Mouse (Mus musculus) embryonic facial prominence, embryonic 11.5 days (tissue): Measurements from ENCODE around the gene Btbd7. TPM values are rescaled to one million over a fixed set of nuclear protein-coding genes. Genes with fewer than 3 reads are reported as not detected.

Source experiments
- ATAC-seq: fragments of 200-750 bp; cut with Nextera tagmentation; replicated peaks from 2 replicates; pipeline ENCODE4 v1.8.0; 2017; ENCODE audit warnings: low read depth; ENCODE audit not compliant: insufficient number of reproducible peaks, low FRiP score, low TSS enrichment
- DNase-seq: peaks from one replicate; pipeline ENCODE4 v3.0.0-alpha.2; 2015; ENCODE audit warnings: low spot score
- H3K27ac ChIP-seq: fragments of 300-500 bp; sonication (generic); replicated peaks from 2 replicates; pipeline ENCODE4 v1.5.1; 2014; ENCODE audit warnings: mild to moderate bottlenecking, low read depth, low read length, control low read depth
- H3K27me3 ChIP-seq: fragments of 300-500 bp; sonication (generic); 2 replicates; pipeline ENCODE4 v1.6.1; 2014; ENCODE audit warnings: mild to moderate bottlenecking, low read length, moderate library complexity, mixed read lengths; ENCODE audit not compliant: control insufficient read depth, insufficient read depth
- H3K36me3 ChIP-seq: fragments of 300-500 bp; sonication (generic); replicated peaks from 2 replicates; pipeline ENCODE4 v1.6.1; 2014; ENCODE audit warnings: low read depth, mild to moderate bottlenecking, low read length, moderate library complexity, mixed read lengths; ENCODE audit not compliant: control insufficient read depth, insufficient read depth
- H3K4me1 ChIP-seq: fragments of 300-500 bp; sonication (generic); 2 replicates; pipeline ENCODE4 v1.6.1; 2014; ENCODE audit warnings: low read length, mixed read lengths; ENCODE audit not compliant: control insufficient read depth, insufficient read depth
- H3K4me2 ChIP-seq: fragments of 300-500 bp; sonication (generic); 2 replicates; pipeline ENCODE4 v1.6.1; 2014; ENCODE audit warnings: low read depth, mild to moderate bottlenecking, control low read depth, low read length, moderate library complexity
- H3K4me3 ChIP-seq: fragments of 300-500 bp; sonication (generic); 2 replicates; pipeline ENCODE4 v1.5.1; 2014; ENCODE audit warnings: low read depth, low read length, control low read depth
- H3K9ac ChIP-seq: fragments of 300-500 bp; sonication (generic); replicated peaks from 2 replicates; pipeline ENCODE4 v1.6.1; 2014; ENCODE audit warnings: mild to moderate bottlenecking, control low read depth, low read length
- H3K9me3 ChIP-seq: fragments of 300-500 bp; sonication (generic); replicated peaks from 2 replicates; pipeline ENCODE4 v1.6.1; 2016; ENCODE audit warnings: mild to moderate bottlenecking, low read length, inconsistent platforms, mixed read lengths; ENCODE audit not compliant: control insufficient read depth
- WGBS: fragments of 180-500 bp; shearing (Covaris S2); extraction: QIAGEN DNeasy Blood & Tissue Kit; methylation state at CpG from one replicate; pipeline ENCODE4 v1.1.7; 2014; 5-methylcytosine and 5-hydroxymethylcytosine counted together
- polyA plus RNA-seq: library from polyadenylated mRNA; unstranded; fragments of >200 nt; fragmentation: Nextera tagmentation; extraction: Ambion mirVana; gene quantifications from 2 replicates; pipeline ENCODE4 v1.2.1, GENCODE M21; 2014

Btbd7 gene
- polyA plus RNA-seq, 1 experiment from 2014 or later: 21.0 TPM

- ATAC-seq (peak; percentile 37), DNase-seq (no peak)
- peak overlapping the region; percentile 75 for H3K4me2 ChIP-seq
- no peaks in the 10 kb centered on the region for H3K9me3 ChIP-seq
- H3K9ac ChIP-seq: peak overlapping the region; percentile 82
- under 1% methylated on average over 33 of the region's 33 CpGs for WGBS
- H3K4me3 ChIP-seq: peak overlapping the region; percentile 78
- H3K4me1 ChIP-seq: peaks cover 3% of the 10 kb centered on the region; the same call in 1 of the 2 replicates
- H3K27me3 ChIP-seq: no peaks in the 10 kb centered on the region
- H3K27ac ChIP-seq: 0 out of 2 replicates have a peak overlapping the region, but pooled peaks have one; percentile 52
- H3K36me3 ChIP-seq: peaks cover under 1% of the 10 kb centered on the region; the same call in 1 of the 2 replicates
Measured at GRCm38 (mm10) chr12:102743036-102743588, 135.2 kb downstream of the Btbd7 start.

GRCm38 (mm10) chr12:102742056-102742455 lies 136.2 kb downstream of the Btbd7 start:
- Histone ChIP-seq H3K4me2 (no peak overlapping the region), H3K9me3 (no peaks in the 10 kb centered on the region), H3K27ac (no peak overlapping the region), H3K4me3 (no peak overlapping the region), H3K27me3 (no peaks in the 10 kb centered on the region), H3K9ac (no peak overlapping the region), H3K4me1 (peaks cover 3% of the 10 kb centered on the region; the same call in 1 of the 2 replicates), H3K36me3 (no peaks in the 10 kb centered on the region)
- ATAC-seq (no peak), DNase-seq (no peak)
- WGBS: 85% methylated on average over 7 of the region's 7 CpGs

- Histone ChIP-seq H3K4me1 (peaks cover 3% of the 10 kb centered on the region; the same call in 1 of the 2 replicates), H3K36me3 (no peaks in the 10 kb centered on the region), H3K27ac (no peak overlapping the region), H3K4me2 (no peak overlapping the region), H3K4me3 (no peak overlapping the region), H3K9ac (no peak overlapping the region), H3K9me3 (no peaks in the 10 kb centered on the region), H3K27me3 (no peaks in the 10 kb centered on the region)
- no peak for ATAC-seq
- DNase-seq: peak; percentile 37
- 68% methylated on average over 3 of the region's 3 CpGs for WGBS
Measured at GRCm38 (mm10) chr12:102740285-102740684, 138.0 kb downstream of the Btbd7 start.

DNA sequence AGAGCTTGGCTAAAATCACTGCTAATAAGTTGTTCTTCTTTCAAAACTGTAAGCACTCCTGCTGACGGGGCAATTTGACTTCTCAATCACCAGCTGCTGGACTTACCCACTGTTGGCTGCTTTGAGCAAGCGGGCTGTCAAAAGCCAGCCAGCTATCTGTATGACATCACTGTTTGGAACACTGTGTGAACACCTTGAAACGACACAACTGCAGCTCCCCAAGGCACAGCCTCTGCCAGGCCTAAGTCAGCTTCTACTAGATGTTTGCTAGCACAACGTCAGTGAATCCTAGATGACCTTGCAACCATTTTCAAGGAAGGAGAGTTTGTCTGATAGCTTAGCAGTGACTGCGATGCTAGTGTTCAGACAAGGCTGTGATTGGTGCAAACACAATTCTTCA lies 139.2 kb downstream of the Btbd7 start:
- peaks cover 3% of the 10 kb centered on the region; the same call in 1 of the 2 replicates for H3K4me1 ChIP-seq
- 83% methylated on average over 5 of the region's 5 CpGs for WGBS
- H3K27ac ChIP-seq: no peak overlapping the region
- ATAC-seq (no peak), DNase-seq (no peak)
- no peaks in the 10 kb centered on the region for H3K36me3 ChIP-seq
- H3K4me2 ChIP-seq: no peak overlapping the region
- no peaks in the 10 kb centered on the region for H3K9me3 ChIP-seq
- H3K27me3 ChIP-seq: no peaks in the 10 kb centered on the region
- no peak overlapping the region for H3K9ac ChIP-seq
- H3K4me3 ChIP-seq: no peak overlapping the region

DNA sequence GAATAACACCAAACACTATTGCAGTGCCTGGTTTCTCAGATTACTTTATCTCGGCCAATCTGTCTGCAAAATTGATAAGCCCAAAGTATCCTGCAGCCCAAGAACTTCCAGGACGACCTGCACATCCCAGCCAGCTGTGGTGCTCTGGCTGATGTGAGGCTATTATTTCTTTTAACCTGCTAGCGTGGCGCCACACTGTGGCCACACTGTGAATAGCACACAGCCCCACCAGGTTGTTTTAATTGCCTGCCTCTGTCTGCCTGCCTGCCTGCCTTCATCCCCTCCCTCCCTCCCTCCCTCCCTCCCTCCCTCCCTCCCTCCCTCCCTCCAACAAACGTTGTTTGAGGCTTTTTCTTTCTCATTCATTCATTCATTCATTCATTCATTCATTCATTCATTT lies 144.9 kb downstream of the Btbd7 start:
- H3K4me2 ChIP-seq: no peak overlapping the region
- H3K4me1 ChIP-seq: peaks cover 7% of the 10 kb centered on the region; the same call in 1 of the 2 replicates
- H3K9me3 ChIP-seq: no peaks in the 10 kb centered on the region
- no peaks in the 10 kb centered on the region for H3K36me3 ChIP-seq
- H3K4me3 ChIP-seq: no peak overlapping the region
- no peaks in the 10 kb centered on the region for H3K27me3 ChIP-seq
- ATAC-seq (no peak), DNase-seq (peak; percentile 77)
- 12% methylated on average over 5 of the region's 5 CpGs for WGBS
- H3K27ac ChIP-seq: no peak overlapping the region
- H3K9ac ChIP-seq: no peak overlapping the region

DNA sequence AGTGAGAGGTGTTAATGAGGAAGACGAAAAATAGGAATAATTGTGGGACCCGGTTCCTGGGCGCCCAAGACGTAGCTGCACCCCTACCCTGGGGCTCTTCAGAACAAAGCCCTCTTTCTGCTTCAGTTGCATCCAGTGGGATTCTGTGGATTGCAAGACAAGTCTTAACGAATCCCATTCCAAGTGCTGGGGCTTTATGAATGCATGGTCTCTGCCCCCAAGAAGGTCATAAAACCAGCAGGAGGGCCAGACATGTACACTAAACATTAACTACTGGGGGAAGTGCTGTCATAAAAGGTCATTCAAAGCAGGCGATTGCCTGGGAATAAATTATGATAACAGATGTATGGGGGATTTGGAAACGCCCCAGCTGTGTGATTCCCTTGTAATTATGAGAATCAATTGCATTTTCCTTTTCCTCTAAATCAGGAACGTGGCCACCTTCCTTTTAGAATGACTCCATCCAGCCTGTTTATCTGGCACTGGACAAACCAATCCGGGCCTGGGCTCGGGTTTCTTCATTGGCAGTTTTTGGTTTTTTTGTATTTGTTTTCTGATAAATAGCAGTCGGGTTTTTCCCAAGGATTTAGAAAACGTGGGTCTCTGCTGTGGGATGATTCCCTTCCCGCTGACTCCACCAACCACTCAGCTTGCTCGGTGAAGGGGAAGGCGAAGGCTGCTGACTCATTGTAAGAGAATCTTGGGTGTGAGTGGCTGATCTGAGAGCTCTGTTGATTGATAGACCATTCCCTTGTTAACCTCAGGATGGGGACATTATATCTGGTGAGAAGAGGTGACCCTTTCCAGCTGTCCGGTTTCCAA lies 147.3 kb downstream of the Btbd7 start:
- no peaks in the 10 kb centered on the region for H3K27me3 ChIP-seq
- ATAC-seq (no peak), DNase-seq (peak; percentile 31)
- 40% methylated on average over 16 of the region's 16 CpGs for WGBS
- H3K9ac ChIP-seq: peak overlapping the region; percentile 40
- no peaks in the 10 kb centered on the region for H3K36me3 ChIP-seq
- H3K4me1 ChIP-seq: peaks cover 7% of the 10 kb centered on the region; the same call in 1 of the 2 replicates
- no peaks in the 10 kb centered on the region for H3K9me3 ChIP-seq
- no peak overlapping the region for H3K4me3 ChIP-seq
- peak overlapping the region; percentile 24; the same call in 1 of the 2 replicates for H3K4me2 ChIP-seq
- peak overlapping the region; percentile 69 for H3K27ac ChIP-seq

Other genes starting within 250 kb of the Btbd7 start
- 8.4 and 9.4 TPM in 2 replicates for gene Itpk1, start 173.5 kb downstream of the Btbd7 start, polyA plus RNA-seq
- 34.5 and 37.2 TPM in 2 replicates for gene Moap1, start 134.8 kb downstream of the Btbd7 start, polyA plus RNA-seq
- gene Tmem251, start 134.7 kb downstream of the Btbd7 start, polyA plus RNA-seq: 10.1 and 10.9 TPM in 2 replicates
- gene Gm28051, start 120.7 kb downstream of the Btbd7 start, polyA plus RNA-seq: not detected in 2 replicates
- 34.7 and 38.3 TPM in 2 replicates for gene Gon7, start 120.7 kb downstream of the Btbd7 start, polyA plus RNA-seq
- 61.7 and 68.1 TPM in 2 replicates for gene Ubr7, start 120.5 kb downstream of the Btbd7 start, polyA plus RNA-seq
- 30.2 and 31.4 TPM in 2 replicates for gene Gm20604, start 119.8 kb downstream of the Btbd7 start, polyA plus RNA-seq
- gene Cox8c, start 20.8 kb upstream of the Btbd7 start, polyA plus RNA-seq: not detected in 2 replicates
- 0.46 and 0.54 TPM in 2 replicates for gene Unc79, start 70.4 kb upstream of the Btbd7 start, polyA plus RNA-seq